Mouse (Mus musculus) C2C12 (cell line): ENCODE measurements at regions not wholly inside any gene's neighbourhood (a gene's known extent, or its start where the extent isn't known, plus 50 kb on each side); places are given as distances from the start of the nearest gene placed in this dataset.

Experiments used
- H3K27me3 ChIP-seq: one replicate; pipeline ENCODE4 v1.6.1; 2011; ENCODE audit not compliant: control insufficient read depth, insufficient read depth, insufficient read length
- H3K36me3 ChIP-seq: one replicate; pipeline ENCODE4 v1.6.1; 2011; ENCODE audit not compliant: control insufficient read depth, insufficient read depth
- H3K4me3 ChIP-seq: one replicate; pipeline ENCODE4 v1.5.1; 2011; ENCODE audit warnings: mild to moderate bottlenecking, control low read depth; ENCODE audit not compliant: poor library complexity, insufficient read depth, severe bottlenecking
- H3K79me2 ChIP-seq: one replicate; pipeline ENCODE4 v1.6.1; 2011; ENCODE audit not compliant: control insufficient read depth, insufficient read depth
- H3K79me3 ChIP-seq: one replicate; pipeline ENCODE4 v1.6.1; 2011; ENCODE audit warnings: low read depth, control low read depth
- H3ac ChIP-seq: one replicate; pipeline ENCODE3; 2011; ENCODE audit warnings: low read depth; ENCODE audit not compliant: control insufficient read depth, insufficient read length
- CEBPB ChIP-seq: IDR thresholded peaks from one replicate; pipeline ENCODE4 v1.6.1; 2011; ENCODE audit warnings: low read depth, mild to moderate bottlenecking, control low read depth, moderate library complexity
- CTCF ChIP-seq: IDR thresholded peaks from one replicate; pipeline ENCODE4 v1.5.1; 2011; ENCODE audit not compliant: control insufficient read depth, insufficient read depth, insufficient read length
- FOSL1 ChIP-seq: IDR thresholded peaks from one replicate; pipeline ENCODE4 v1.8.0; 2011; ENCODE audit warnings: mild to moderate bottlenecking, low read length; ENCODE audit not compliant: poor library complexity, insufficient read depth, severe bottlenecking
- MAX ChIP-seq: IDR thresholded peaks from one replicate; pipeline ENCODE4 v1.6.1; 2011; ENCODE audit warnings: mild to moderate bottlenecking, control low read depth
- MYOD1 ChIP-seq: IDR thresholded peaks from one replicate; pipeline ENCODE4 v1.6.1; 2011; ENCODE audit warnings: low read depth; ENCODE audit not compliant: control insufficient read depth, insufficient read length
- MYOG ChIP-seq: IDR thresholded peaks from one replicate; pipeline ENCODE4 v1.6.1; 2011; ENCODE audit not compliant: control insufficient read depth, insufficient read length; ENCODE audit errors: extremely low read depth
- USF1 ChIP-seq: IDR thresholded peaks from one replicate; pipeline ENCODE4 v1.6.1; 2011; ENCODE audit warnings: low read depth, mild to moderate bottlenecking, control low read depth, moderate library complexity

- Histone ChIP-seq H3K4me3 (no peak overlapping the region), H3K79me2 (peaks cover 4% of the 10 kb centered on the region), H3K27me3 (no peaks in the 10 kb centered on the region), H3K36me3 (no peaks in the 10 kb centered on the region), H3ac (peak overlapping the region; percentile 22), H3K79me3 (no peaks in the 10 kb centered on the region)
- no peak for TF ChIP-seq CTCF
- peak; percentile 43 for TF ChIP-seq FOSL1
- peak; percentile 85 for TF ChIP-seq MAX
Observed at GRCm38 (mm10) chr13:54312405-54313185, 58.6 kb upstream of the Cplx2 start.

- no peaks in the 10 kb centered on the region for H3K36me3 ChIP-seq
- TF ChIP-seq CTCF (no peak), FOSL1 (no peak), MYOD1 (no peak), USF1 (no peak), CEBPB (no peak), MAX (no peak), MYOG (no peak)
- H3K79me3 ChIP-seq, result no peaks in the 10 kb centered on the region
- H3K79me2 ChIP-seq, result peaks cover 4% of the 10 kb centered on the region
- H3K27me3 ChIP-seq, result no peaks in the 10 kb centered on the region
- no peak overlapping the region for H3ac ChIP-seq
- H3K4me3 ChIP-seq, result no peak overlapping the region
Observed at GRCm38 (mm10) chr13:54315333-54315732, 55.8 kb upstream of the Cplx2 start.

GRCm38 (mm10) chr13:54316907-54317306 is 54.2 kb upstream of the Cplx2 start:
- no peaks in the 10 kb centered on the region for H3K36me3 ChIP-seq
- no peaks in the 10 kb centered on the region for H3K27me3 ChIP-seq
- no peaks in the 10 kb centered on the region for H3K79me3 ChIP-seq
- H3ac ChIP-seq, result no peak overlapping the region
- no peaks in the 10 kb centered on the region for H3K79me2 ChIP-seq
- TF ChIP-seq CEBPB, result no peak
- TF ChIP-seq USF1, result no peak
- TF ChIP-seq MYOG, result no peak
- TF ChIP-seq FOSL1, result no peak
- TF ChIP-seq CTCF, result no peak
- TF ChIP-seq MYOD1, result no peak
- no peak for TF ChIP-seq MAX
- H3K4me3 ChIP-seq, result no peak overlapping the region

DNA sequence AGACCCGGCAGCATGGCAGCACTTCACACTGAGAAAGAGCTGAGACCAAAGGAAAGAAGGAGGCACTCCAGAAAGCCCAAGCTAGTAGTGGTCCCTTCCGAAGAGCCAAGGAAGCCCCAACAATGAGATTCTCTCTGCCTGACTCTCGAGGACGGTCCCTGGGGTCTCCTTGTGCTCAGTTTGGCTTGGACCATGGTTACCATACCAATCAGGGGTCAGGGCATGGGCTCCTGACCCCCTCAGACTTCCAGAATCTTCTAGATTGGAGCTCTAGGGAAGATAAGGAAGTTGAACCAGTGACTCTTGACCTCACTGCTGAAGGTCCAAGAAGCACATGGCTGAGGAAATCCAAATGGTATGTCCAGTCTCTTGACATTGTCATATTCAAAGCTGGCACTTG is 53.0 kb upstream of the Cplx2 start:
- no peaks in the 10 kb centered on the region for H3K27me3 ChIP-seq
- no peaks in the 10 kb centered on the region for H3K36me3 ChIP-seq
- no peaks in the 10 kb centered on the region for H3K79me2 ChIP-seq
- H3ac ChIP-seq, result no peak overlapping the region
- TF ChIP-seq CTCF, result no peak
- TF ChIP-seq MYOG, result no peak
- no peak for TF ChIP-seq FOSL1
- TF ChIP-seq MAX, result no peak
- H3K79me3 ChIP-seq, result no peaks in the 10 kb centered on the region
- no peak overlapping the region for H3K4me3 ChIP-seq

DNA sequence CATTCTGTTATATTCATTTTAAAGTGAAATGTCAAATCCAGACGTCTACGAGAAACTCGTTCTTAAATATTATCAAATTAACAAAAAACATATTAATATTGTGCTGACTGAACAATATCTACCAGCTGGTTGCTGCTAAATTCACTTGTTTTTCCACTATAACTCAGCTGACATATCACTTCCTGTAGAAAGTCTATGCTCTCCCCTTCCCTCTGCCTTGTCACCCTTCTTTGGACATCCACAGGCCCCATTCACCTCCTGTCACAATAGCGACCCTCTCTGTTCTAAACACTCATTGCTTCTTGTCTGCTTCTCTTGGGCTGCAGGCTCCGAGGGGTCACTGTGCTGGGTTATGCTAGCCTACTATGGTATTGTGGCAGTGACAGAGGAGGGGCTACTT is 52.5 kb upstream of the Cplx2 start:
- H3K36me3 ChIP-seq, result no peaks in the 10 kb centered on the region
- TF ChIP-seq USF1 (no peak), FOSL1 (no peak), MAX (no peak), CTCF (no peak), CEBPB (no peak), MYOG (no peak), MYOD1 (no peak)
- H3ac ChIP-seq, result no peak overlapping the region
- H3K79me2 ChIP-seq, result no peaks in the 10 kb centered on the region
- H3K4me3 ChIP-seq, result no peak overlapping the region
- no peaks in the 10 kb centered on the region for H3K79me3 ChIP-seq
- H3K27me3 ChIP-seq, result no peaks in the 10 kb centered on the region

DNA sequence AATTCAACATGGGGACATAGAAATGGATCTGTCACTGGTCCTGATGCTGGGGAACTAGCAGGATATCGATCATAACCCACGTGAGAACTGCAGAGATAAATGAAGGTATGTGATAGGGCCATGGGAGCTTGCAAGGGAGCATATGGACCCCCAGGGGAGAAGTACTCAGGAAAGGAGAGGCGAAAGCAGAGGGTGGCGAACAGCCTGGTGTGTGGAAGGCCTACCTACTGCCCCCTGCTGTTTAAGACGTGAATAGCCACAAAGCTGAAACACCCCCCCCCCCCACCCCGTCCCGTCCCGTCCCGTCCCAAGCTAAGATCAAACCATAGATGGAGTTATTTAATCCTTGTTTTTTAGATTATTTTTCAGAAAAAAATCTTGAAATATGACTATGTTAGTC is 50.9 kb upstream of the Cplx2 start:
- H3K27me3 ChIP-seq, result no peaks in the 10 kb centered on the region
- no peaks in the 10 kb centered on the region for H3K79me3 ChIP-seq
- no peak for TF ChIP-seq USF1
- no peak for TF ChIP-seq MYOD1
- no peak for TF ChIP-seq MYOG
- no peak for TF ChIP-seq FOSL1
- TF ChIP-seq CTCF, result no peak
- no peak for TF ChIP-seq MAX
- H3ac ChIP-seq, result no peak overlapping the region
- H3K79me2 ChIP-seq, result no peaks in the 10 kb centered on the region
- H3K36me3 ChIP-seq, result no peaks in the 10 kb centered on the region
- no peak overlapping the region for H3K4me3 ChIP-seq
